Mouse (Mus musculus) forebrain, embryonic 11.5 days (tissue): Measurements from ENCODE around the gene Tuft1. TPM values are rescaled to one million over a fixed set of nuclear protein-coding genes. Genes with fewer than 3 reads are reported as not detected.
A peak's percentile ranks its signal among the peaks of the same experiment; 100 is the strongest.
"Not testable (repeated sequence)": the region's sequence is repeated elsewhere in the genome, so short reads cannot be mapped to it uniquely, and the experiment has no call there.

ENCODE experiments used
- ATAC-seq: fragments of 200-750 bp; cut with Nextera tagmentation; replicated peaks from 2 replicates; pipeline ENCODE4 v1.8.0; 2017; ENCODE audit warnings: moderate TSS enrichment; ENCODE audit not compliant: low FRiP score
- DNase-seq: peaks from one replicate; pipeline ENCODE4 v3.0.0-alpha.2; 2017; ENCODE audit warnings: low spot score
- H3K27ac ChIP-seq: fragments of 300-500 bp; sonication (generic); 2 replicates; pipeline ENCODE4 v1.5.1; 2014; ENCODE audit warnings: low read depth, low read length
- H3K27me3 ChIP-seq: fragments of 300-500 bp; sonication (generic); 2 replicates; pipeline ENCODE4 v1.6.1; 2014; ENCODE audit warnings: mild to moderate bottlenecking, low read length, mixed read lengths; ENCODE audit not compliant: control insufficient read depth, insufficient read depth
- H3K36me3 ChIP-seq: fragments of 300-500 bp; sonication (generic); 2 replicates; pipeline ENCODE4 v1.6.1; 2014; ENCODE audit warnings: mild to moderate bottlenecking, low read length, moderate library complexity, mixed read lengths; ENCODE audit not compliant: control insufficient read depth, insufficient read depth
- H3K4me1 ChIP-seq: fragments of 300-500 bp; sonication (generic); replicated peaks from 2 replicates; pipeline ENCODE4 v1.6.1; 2014; ENCODE audit warnings: low read length, mixed read lengths; ENCODE audit not compliant: control insufficient read depth, insufficient read depth
- H3K4me2 ChIP-seq: fragments of 300-500 bp; sonication (generic); 2 replicates; pipeline ENCODE4 v1.6.1; 2014; ENCODE audit warnings: low read depth, mild to moderate bottlenecking, low read length, moderate library complexity, mixed read lengths; ENCODE audit not compliant: severe bottlenecking
- H3K4me3 ChIP-seq: fragments of 300-500 bp; sonication (generic); 2 replicates; pipeline ENCODE4 v1.5.1; 2014; ENCODE audit warnings: low read depth, low read length
- H3K9ac ChIP-seq: fragments of 300-500 bp; sonication (generic); 2 replicates; pipeline ENCODE4 v1.6.1; 2014; ENCODE audit warnings: low read length
- H3K9me3 ChIP-seq: fragments of 300-500 bp; sonication (generic); 2 replicates; pipeline ENCODE4 v1.6.1; 2016; ENCODE audit warnings: low read length, mixed read lengths; ENCODE audit not compliant: control insufficient read depth
- WGBS: fragments of 180-500 bp; shearing (Covaris S2); extraction: QIAGEN DNeasy Blood & Tissue Kit; methylation state at CpG from one replicate; pipeline ENCODE4 v1.1.7; 2014; 5-methylcytosine and 5-hydroxymethylcytosine counted together
- polyA plus RNA-seq: library from polyadenylated mRNA; unstranded; fragments of >200 nt; fragmentation: Nextera tagmentation; extraction: Ambion mirVana; gene quantifications from 2 replicates; pipeline ENCODE4 v1.2.1, GENCODE M21; 2014

Gene Tuft1
- polyA plus RNA-seq, 1 experiment from 2014 or later: 3.8 TPM

GRCm38 (mm10) chr3:94675101-94675500, 16.4 kb upstream of the Tuft1 start:
- H3K9ac ChIP-seq, H3K4me1 ChIP-seq, H3K4me3 ChIP-seq, H3K27ac ChIP-seq, H3K36me3 ChIP-seq, H3K4me2 ChIP-seq, DNase-seq, ATAC-seq, H3K27me3 ChIP-seq, H3K9me3 ChIP-seq: not testable (repeated sequence)
- WGBS: 87% methylated on average over 9 of the region's 9 CpGs

GRCm38 (mm10) chr3:94665896-94666295, 7.2 kb upstream of the Tuft1 start:
- not testable (repeated sequence) for ATAC-seq, H3K4me2 ChIP-seq, H3K36me3 ChIP-seq, H3K4me1 ChIP-seq, H3K4me3 ChIP-seq, H3K27ac ChIP-seq, DNase-seq, H3K27me3 ChIP-seq, H3K9me3 ChIP-seq, H3K9ac ChIP-seq
- 32% methylated on average over 7 of the region's 7 CpGs for WGBS

DNA sequence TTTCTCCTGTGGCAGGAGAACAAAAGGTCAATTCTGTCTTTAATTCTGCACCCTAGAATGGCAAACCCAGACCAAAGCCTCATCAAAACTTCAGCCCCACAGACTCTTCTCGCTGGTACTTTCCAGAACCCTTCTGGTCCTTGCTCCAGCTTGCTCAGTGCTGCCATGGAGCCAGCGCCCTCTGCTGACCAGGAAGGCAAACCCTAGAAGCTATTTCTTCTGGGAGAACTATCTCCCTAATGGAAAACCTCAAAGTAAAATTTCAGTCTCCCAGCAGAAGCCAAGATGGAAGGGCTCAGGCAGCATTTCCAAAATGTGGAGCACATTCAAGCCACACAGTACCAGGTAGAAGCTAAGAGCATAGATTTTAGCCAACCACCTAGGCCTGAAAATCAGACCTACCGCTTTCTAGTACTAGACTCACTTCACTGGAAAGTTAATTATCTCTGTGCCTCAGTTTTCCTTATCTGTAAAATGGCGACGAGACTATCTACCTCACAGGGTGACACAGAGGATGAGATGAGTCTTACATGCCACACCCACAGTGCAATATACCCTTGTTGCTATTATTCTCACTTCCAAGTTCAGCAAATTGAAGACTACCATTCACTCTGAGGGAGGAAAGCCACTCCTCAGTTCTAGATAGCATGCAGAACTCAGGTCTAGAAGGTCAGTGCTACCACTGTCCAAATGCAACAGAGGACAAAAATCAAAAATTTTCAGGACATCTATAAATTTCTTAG, 6.6 kb upstream of the Tuft1 start:
- not testable (repeated sequence) for H3K27me3 ChIP-seq, H3K4me2 ChIP-seq, H3K4me1 ChIP-seq, H3K9me3 ChIP-seq, DNase-seq, H3K27ac ChIP-seq, H3K9ac ChIP-seq, H3K4me3 ChIP-seq, ATAC-seq, H3K36me3 ChIP-seq
- WGBS: 88% methylated on average over 3 of the region's 5 CpGs

DNA sequence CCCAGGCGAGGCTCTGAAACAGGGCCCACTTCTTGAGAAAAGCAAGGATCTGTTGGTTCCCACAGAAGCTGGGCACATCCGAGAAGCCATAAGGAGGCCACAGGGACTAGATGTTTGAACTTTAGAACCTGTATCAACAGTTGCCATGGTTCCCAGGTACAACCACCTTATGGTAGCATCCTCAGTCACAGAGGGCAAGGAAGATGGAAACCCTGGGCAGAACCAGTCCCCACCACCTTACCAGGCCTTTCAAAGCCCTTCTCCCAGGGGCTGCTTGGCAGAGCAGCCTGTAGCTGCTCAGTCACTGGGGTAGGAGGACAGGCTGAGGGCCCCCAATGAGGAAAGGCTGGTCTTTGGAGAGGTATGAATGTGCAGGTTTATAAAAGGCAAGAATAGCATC, 2.2 kb upstream of the Tuft1 start:
- DNase-seq: not testable (repeated sequence)
- WGBS: 95% methylated on average over 2 of the region's 2 CpGs

DNA sequence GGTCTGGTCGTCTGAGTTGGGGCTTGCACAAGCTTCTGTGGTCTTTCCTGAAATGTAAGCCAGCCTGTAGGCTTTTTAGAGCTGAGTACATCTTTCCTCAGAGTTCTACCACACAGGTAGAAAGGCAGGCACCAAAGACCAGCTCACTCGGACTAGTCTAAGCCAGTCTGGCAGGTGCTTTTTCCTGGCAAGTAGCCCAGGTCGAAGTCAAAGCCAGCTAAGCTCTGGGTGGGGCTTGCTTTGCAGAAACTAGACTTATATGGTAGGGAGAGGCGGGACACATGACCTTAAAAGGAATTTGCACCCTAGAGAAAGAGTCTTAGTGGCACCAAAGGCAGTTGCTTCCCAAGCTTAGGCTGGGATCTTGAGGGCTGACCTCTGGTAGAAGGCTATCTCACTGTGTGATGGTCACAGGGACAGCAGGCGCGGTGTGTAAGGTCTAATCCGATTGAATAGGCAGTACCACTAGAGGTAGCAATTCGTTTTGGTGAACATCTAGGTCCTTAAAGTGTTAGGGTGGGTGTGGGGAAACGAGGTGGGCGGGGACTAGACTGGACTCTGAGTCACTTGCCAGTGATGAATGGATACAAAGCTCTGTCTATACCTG, 573 bp upstream of the Tuft1 start:
- not testable (repeated sequence) for H3K4me3 ChIP-seq, H3K27ac ChIP-seq, H3K9ac ChIP-seq, H3K9me3 ChIP-seq, H3K36me3 ChIP-seq, H3K4me1 ChIP-seq, DNase-seq, H3K4me2 ChIP-seq, H3K27me3 ChIP-seq
- peak; percentile 40 for ATAC-seq
- 23% methylated on average over 8 of the region's 10 CpGs for WGBS

More for the DNA sequence above, 2.2 kb upstream of the Tuft1 start:
- not testable (repeated sequence) for H3K27me3 ChIP-seq, H3K4me2 ChIP-seq, H3K27ac ChIP-seq, H3K4me3 ChIP-seq, H3K9me3 ChIP-seq, H3K4me1 ChIP-seq, ATAC-seq, H3K9ac ChIP-seq, H3K36me3 ChIP-seq

- not testable (repeated sequence) for H3K9me3 ChIP-seq, H3K4me1 ChIP-seq, H3K27me3 ChIP-seq, H3K36me3 ChIP-seq, DNase-seq, H3K27ac ChIP-seq
- WGBS: 5% methylated on average over 22 of the region's 47 CpGs
- H3K4me3 ChIP-seq: peak overlapping the region; percentile 30
- peak; percentile 65 for ATAC-seq
- H3K4me2 ChIP-seq: peak overlapping the region; percentile 59
- peak overlapping the region; percentile 0; the same call in 1 of the 2 replicates for H3K9ac ChIP-seq
Observed at GRCm38 (mm10) chr3:94657852-94658739, 576 bp downstream of the Tuft1 start.

GRCm38 (mm10) chr3:94653967-94654366, 4.7 kb downstream of the Tuft1 start:
- H3K9ac ChIP-seq, DNase-seq, ATAC-seq, H3K4me2 ChIP-seq, H3K27me3 ChIP-seq, H3K36me3 ChIP-seq, H3K9me3 ChIP-seq, H3K27ac ChIP-seq, H3K4me3 ChIP-seq, H3K4me1 ChIP-seq: not testable (repeated sequence)
- 63% methylated on average over 1 of the region's 1 CpGs for WGBS

DNA sequence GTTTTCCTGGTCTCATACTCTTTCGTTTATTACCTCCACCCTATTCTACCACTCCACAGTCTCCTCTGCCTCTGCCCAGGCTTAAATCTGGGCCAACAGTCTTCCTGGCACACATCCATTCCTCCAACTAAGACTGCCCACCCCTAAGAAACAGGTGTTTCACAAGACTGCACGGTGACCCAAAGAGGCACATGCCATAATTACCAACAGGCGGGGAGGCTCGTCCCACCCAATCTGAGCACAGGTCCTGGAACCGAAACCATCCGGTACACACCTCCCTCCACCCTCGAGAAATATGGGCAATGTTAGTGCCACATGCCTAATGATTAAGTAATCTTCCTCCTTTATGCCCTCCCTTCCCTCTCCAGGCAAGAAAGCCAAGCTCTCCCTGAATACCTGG, 8.3 kb downstream of the Tuft1 start:
- Histone ChIP-seq H3K4me1 (peaks cover 6% of the 10 kb centered on the region; the same call in 1 of the 2 replicates), H3K27ac (no peak overlapping the region), H3K9me3 (no peaks in the 10 kb centered on the region), H3K27me3 (no peaks in the 10 kb centered on the region), H3K9ac (no peak overlapping the region), H3K36me3 (no peaks in the 10 kb centered on the region), H3K4me2 (no peak overlapping the region), H3K4me3 (no peak overlapping the region)
- ATAC-seq: no peak
- 84% methylated on average over 7 of the region's 7 CpGs for WGBS
- DNase-seq: no peak
